8 mouse cellular contexts compared by ENCODE assay signal in genomic region chr2:156257051-156257450, GRCm38 (mm10). TPM values are rescaled to one million over a fixed set of nuclear protein-coding genes. Genes with fewer than 3 reads are reported as not detected.
DNase-seq lines count a peak whose midpoint lies in the region; ATAC-seq and TF ChIP-seq lines count a peak whose summit lies in the region.

No protein-coding gene starts in this region.

- peak; percentile 72 for ATAC-seq in CD4-positive, CD25-positive, alpha-beta regulatory T cell, adult 4 months
- peak; percentile 77 for ATAC-seq in frontal cortex, adult (ENCODE audit: low TSS enrichment)
- peak; percentile 64 for ATAC-seq in inflammation-experienced regulatory T-cells, adult 6 months

- 65% methylated on average over 2 of the region's 2 CpGs for WGBS in liver, adult 2 months

- no peaks in the 10 kb centered on the region for H3K79me2 ChIP-seq in liver, adult 2 months (ENCODE audit: control insufficient read depth, insufficient read depth, low read length)

- H3K27ac ChIP-seq in liver, adult 2 months (replicated peaks; ENCODE audit: insufficient read depth, low read depth, low read length): peak overlapping the region; percentile 84

- H3K4me1 ChIP-seq in liver, adult 2 months (ENCODE audit: control insufficient read depth, insufficient read depth, low read length): peaks cover 4% of the 10 kb centered on the region; the same call in 1 of the 2 replicates

- H3K36me3 ChIP-seq in liver, adult 2 months (ENCODE audit: control insufficient read depth, insufficient read depth, low read length): peaks cover 20% of the 10 kb centered on the region

- no peak overlapping the region for H3K4me3 ChIP-seq in liver, adult 2 months (ENCODE audit: insufficient read depth, low read depth, low read length)

- H3K9ac ChIP-seq in liver, adult 2 months (ENCODE audit: low read depth, low read length): no peak overlapping the region

- H3K27me3 ChIP-seq in liver, adult 2 months (ENCODE audit: control insufficient read depth, insufficient read depth, low read length): no peaks in the 10 kb centered on the region

- TF ChIP-seq POLR2A in liver, adult 2 months (IDR thresholded peaks at IDR 0.05; ENCODE audit: extremely low read depth, insufficient read depth, low read length): no peak

- no peak for TF ChIP-seq CTCF in liver, adult 2 months (IDR thresholded peaks at IDR 0.05; ENCODE audit: low read depth, low read length)

- peak; percentile 54 to 67 for DNase-seq in cerebellum, postnatal 10 days
- no peak for DNase-seq in cerebellum, adult 11 months
- peak; percentile 26 for DNase-seq in liver, adult 2 months (ENCODE audit: extremely low read depth, low read depth, low spot score)
- DNase-seq in right cerebral cortex, adult 18-20 months: peak; percentile 63
- no peak for DNase-seq in ovary, adult 18-20 months (ENCODE audit: low spot score)

RNA-seq across cellular contexts. Expression of gene Cnbd2, which starts 55.0 kb away (rescaled TPM):
- polyA plus RNA-seq in CD4-positive, CD25-positive, alpha-beta regulatory T cell, adult 4 months (2017; shearing (Covaris generic)): 1 to 10 TPM; 6.3 to 8.8 TPM
- polyA plus RNA-seq in inflammation-experienced regulatory T-cells, adult 6 months (2017; shearing (Covaris generic)): 1 to 10 TPM; 5.3 to 7.5 (median 5.8) TPM
- total RNA-seq in liver, adult 2 months (2014; rRNA removed): 0.67 and 1.0 TPM in 2 replicates
- polyA plus RNA-seq in liver, adult 2 months (2012; rRNA removed): 0.40 and 0.62 TPM in 2 replicates

RNA-seq across cellular contexts. Expression of gene Scand1, which starts 55.5 kb away (rescaled TPM):
- 1 to 10 TPM; 1.6 to 2.7 TPM for polyA plus RNA-seq in CD4-positive, CD25-positive, alpha-beta regulatory T cell, adult 4 months (2017; shearing (Covaris generic))
- 1 to 10 TPM in 2 of 3 experiments, not detected in 1; 2.8 to 5.1 TPM for polyA plus RNA-seq in inflammation-experienced regulatory T-cells, adult 6 months (2017; shearing (Covaris generic))
- total RNA-seq in liver, adult 2 months (2014; rRNA removed): 31.1 and 34.3 TPM in 2 replicates
- polyA plus RNA-seq in liver, adult 2 months (2012; rRNA removed): 65.9 and 81.5 TPM in 2 replicates

Comparison
In these comparisons a context has a peak if more than half of its experiments do, and no peak if none do; other contexts are left out.
1. DNase-seq: peak in cerebellum, postnatal 10 days (2 of 2), liver, adult 2 months (single experiment) and right cerebral cortex, adult 18-20 months (single experiment); none in cerebellum, adult 11 months (single experiment) and ovary, adult 18-20 months (single experiment).
2. RNA of gene Scand1, which starts 55.5 kb away (polyA plus RNA-seq): 65.9 to 81.5 TPM in liver, adult 2 months; 2.8 to 5.1 TPM in inflammation-experienced regulatory T-cells, adult 6 months and 1.6 to 2.7 TPM in CD4-positive, CD25-positive, alpha-beta regulatory T cell, adult 4 months; every median in the first group is over 10 times any median in the second.
3. Peak in every context shown above with its lines, with median percentiles within 50 percentile points of each other: ATAC-seq.